Mouse (Mus musculus): ENCODE measurements around the gene Cbl.

GRCm38 (mm10) chr9:44207840-44208239 lies 26.0 kb downstream of the Cbl start:
- no peak for TF ChIP-seq CTCF (IDR thresholded peaks at IDR 0.05; ENCODE audit: insufficient read depth, low read depth, low read length)
- no peak for TF ChIP-seq POLR2A (IDR thresholded peaks at IDR 0.05; ENCODE audit: insufficient read depth, low read depth, low read length)

All from olfactory bulb, adult 2 months (tissue).